Mouse (Mus musculus): ENCODE data around the gene Mrgprb5.
"Not testable (repeated sequence)": the region's sequence is repeated elsewhere in the genome, so short reads cannot be mapped to it uniquely, and the experiment has no call there.

Mrgprb5 gene

DNA sequence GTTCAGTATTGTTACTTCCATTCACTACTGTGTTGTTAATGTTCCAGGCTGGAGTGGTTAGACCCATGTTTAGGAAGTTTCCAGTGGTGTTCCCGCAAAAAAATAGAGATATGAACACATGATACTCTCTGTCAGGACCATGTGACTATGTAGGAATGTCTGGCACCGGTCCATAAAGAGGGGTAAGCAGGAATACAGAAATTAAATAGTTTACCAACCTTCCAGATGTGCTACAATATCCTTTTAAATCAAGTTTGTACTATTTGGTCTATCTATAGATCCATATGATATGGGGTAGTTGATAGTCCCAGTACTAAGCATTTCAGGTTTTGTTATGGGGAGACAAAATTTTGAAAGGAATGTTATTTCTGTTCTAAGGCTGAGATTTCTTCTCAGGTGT lies at the start of gene Mrgprb5:
Gene Mrgprb5, minus strand, starts transcription at position 101 of the 400 bp plus-strand sequence.
- no peak for DNase-seq (ENCODE audit: low spot score)

DNA sequence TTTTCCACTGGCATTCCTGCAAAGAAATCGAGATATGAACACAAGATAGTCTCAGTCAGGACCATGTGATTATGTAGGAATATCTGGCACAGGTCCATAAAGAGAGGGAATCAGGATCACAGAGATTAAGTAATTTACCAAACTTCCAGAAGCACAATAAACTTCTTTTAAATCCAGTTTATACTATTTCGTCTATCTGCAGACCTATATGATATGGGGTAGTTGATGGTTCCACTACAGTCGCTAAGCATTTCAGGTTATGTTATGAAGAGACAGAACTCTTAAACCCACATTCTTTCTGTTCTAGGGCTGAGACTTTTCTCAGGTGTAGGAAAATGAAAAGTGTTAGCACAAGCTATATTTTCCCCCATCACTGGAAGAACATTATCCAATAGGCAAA lies 30.4 kb upstream of the Mrgprb5 start, which contains the start of gene Mrgprb4:
Gene Mrgprb4, minus strand, starts transcription at position 101 of the 400 bp plus-strand sequence.
- no peak for DNase-seq (ENCODE audit: low spot score)

- DNase-seq (ENCODE audit: low spot score), result no peak
Observed at GRCm38 (mm10) chr7:48167471-48167870, 1.3 kb downstream of the Mrgprb5 start.

DNA sequence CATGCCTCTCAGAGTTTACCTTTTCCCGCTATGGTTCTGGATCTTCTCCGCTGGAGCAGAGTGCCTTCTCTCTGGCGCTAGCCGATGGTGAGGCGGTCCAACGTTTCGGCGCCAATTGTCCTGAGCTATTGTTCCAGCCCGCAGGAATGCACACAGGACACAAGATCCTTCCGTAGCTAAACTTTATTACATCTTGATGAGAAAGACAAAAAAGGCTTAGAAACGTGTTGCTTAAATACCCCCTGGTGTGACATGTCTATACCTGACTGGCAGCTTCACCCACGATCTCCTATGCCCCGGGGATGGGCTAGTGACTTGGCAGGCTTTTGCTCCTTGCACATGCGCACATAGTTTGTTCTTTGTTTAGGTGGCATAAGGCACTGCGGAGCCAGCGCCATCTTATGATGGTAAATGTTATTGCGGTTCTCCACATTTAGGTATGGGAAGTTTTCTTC lies 30.5 kb downstream of the Mrgprb5 start:
- peak; percentile 22 for DNase-seq (ENCODE audit: low spot score)

DNA sequence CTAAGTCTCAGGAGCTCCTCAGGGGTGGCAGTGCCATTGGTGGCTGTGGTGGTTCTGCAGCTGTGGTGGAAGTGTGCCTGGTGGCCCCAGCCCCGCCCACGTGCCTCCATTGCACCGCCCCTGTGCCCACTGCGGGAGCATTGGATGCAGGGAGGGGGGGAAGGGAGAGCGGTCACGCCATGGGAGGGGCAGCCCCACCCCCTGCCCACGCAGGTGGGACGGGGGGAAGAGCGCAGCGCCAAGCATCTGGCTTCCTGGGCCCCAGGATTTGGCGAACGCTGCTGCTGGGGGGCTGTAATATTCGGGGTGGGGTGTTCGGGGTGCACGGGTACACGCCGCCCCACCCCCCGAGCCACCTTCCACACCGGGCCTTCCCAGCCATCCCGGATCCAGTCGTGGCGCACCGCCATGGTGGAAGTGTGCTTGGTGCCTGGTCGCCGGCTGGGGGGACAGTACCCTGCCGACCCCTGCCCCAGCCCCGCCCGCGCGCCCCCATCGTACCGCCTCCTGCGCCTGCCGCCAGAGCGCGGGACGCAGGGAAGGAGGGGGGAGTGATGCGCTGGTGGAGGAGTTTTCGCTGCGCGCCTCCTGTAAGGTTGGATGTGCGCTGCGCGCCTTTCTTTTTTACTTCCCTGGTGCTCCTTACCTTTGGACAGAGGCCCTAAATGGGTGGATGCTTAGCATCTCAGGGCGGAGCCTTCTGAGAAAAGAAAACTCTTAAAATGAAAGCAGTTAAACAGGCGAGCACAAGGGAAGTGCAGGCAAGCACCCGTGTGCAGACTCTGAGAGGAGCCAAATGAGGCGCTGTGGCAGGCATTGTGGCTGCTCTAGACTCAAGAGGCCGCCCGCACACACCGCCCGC lies 31.4 kb downstream of the Mrgprb5 start:
- DNase-seq (ENCODE audit: low spot score), result peak; percentile 11

DNA sequence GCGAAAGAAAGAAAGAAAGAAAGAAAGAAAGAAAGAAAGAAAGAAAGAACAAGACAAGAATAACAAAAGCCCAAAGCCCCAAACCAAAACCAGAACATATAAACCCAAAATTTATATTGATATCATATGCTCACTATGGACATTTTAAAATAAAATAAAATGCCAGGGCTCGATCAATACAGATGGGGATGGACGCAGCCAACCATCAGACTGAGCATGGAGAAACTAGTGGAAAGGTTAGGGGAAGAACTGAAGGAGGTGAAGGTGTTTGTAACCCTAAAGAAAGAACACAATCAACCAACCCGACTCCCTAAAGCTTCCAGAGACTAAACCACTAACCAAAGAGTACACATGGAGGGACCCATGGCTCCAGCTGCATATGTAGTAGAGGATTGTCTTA lies 36.1 kb downstream of the Mrgprb5 start:
- no peak for DNase-seq (ENCODE audit: low spot score)

- not testable (repeated sequence) for DNase-seq (ENCODE audit: low spot score)
Observed at GRCm38 (mm10) chr7:48132247-48132646, 36.6 kb downstream of the Mrgprb5 start.

DNA sequence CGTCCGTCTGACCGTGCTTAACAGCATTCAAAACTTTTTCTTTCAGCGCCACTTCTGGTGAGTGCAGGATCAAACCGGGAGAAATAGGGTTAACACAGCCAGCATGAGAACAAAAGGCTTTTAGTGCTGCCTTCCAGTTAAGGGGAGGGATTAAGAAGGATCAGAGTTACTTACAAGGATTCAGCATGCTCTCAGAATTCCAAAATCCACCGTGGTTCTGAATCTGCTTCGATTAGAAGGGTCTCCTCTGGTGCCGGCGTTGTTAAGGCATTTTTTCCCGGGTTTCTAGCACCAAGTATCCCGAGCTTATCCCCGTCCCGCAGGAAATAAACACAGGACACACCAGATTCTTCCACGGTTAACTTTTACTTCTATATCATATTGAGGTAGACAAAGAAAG lies 37.0 kb downstream of the Mrgprb5 start:
- DNase-seq (ENCODE audit: low spot score), result not testable (repeated sequence)

GRCm38 (mm10) chr7:48123806-48124205 lies 45.0 kb downstream of the Mrgprb5 start:
- DNase-seq (ENCODE audit: low spot score), result no peak
